Mouse (Mus musculus) liver, embryonic 12.5 days (tissue): ENCODE results near the gene Tsc2. TPM values are rescaled to one million over a fixed set of nuclear protein-coding genes. Genes with fewer than 3 reads are reported as not detected.

Source experiments
- ATAC-seq: fragments of 200-750 bp; cut with Nextera tagmentation; 2 replicates; pipeline ENCODE4 v1.8.0; 2017; ENCODE audit warnings: moderate number of reproducible peaks, mild to moderate bottlenecking, moderate library complexity
- H3K27ac ChIP-seq: fragments of 300-500 bp; sonication (generic); 2 replicates; pipeline ENCODE4 v1.5.1; 2016; ENCODE audit warnings: mild to moderate bottlenecking
- H3K27me3 ChIP-seq: fragments of 300-500 bp; sonication (generic); replicated peaks from 2 replicates; pipeline ENCODE4 v1.6.1; 2016; ENCODE audit warnings: mild to moderate bottlenecking, moderate library complexity
- H3K36me3 ChIP-seq: fragments of 300-500 bp; sonication (generic); 2 replicates; pipeline ENCODE4 v1.6.1; 2016; ENCODE audit warnings: mild to moderate bottlenecking, moderate library complexity
- H3K4me1 ChIP-seq: fragments of 300-500 bp; sonication (generic); 2 replicates; pipeline ENCODE4 v1.6.1; 2016
- H3K4me2 ChIP-seq: fragments of 300-500 bp; sonication (generic); 2 replicates; pipeline ENCODE4 v1.6.1; 2016; ENCODE audit warnings: mild to moderate bottlenecking, moderate library complexity
- H3K4me3 ChIP-seq: fragments of 300-500 bp; sonication (generic); 2 replicates; pipeline ENCODE4 v1.5.1; 2016; ENCODE audit warnings: mild to moderate bottlenecking, moderate library complexity
- H3K9ac ChIP-seq: fragments of 300-500 bp; sonication (generic); 2 replicates; pipeline ENCODE4 v1.6.1; 2016; ENCODE audit warnings: mild to moderate bottlenecking, moderate library complexity
- H3K9me3 ChIP-seq: fragments of 300-500 bp; sonication (generic); replicated peaks from 2 replicates; pipeline ENCODE4 v1.6.1; 2016; ENCODE audit warnings: mild to moderate bottlenecking, moderate library complexity
- WGBS: fragments of 180-500 bp; shearing (Covaris S2); methylation state at CpG from one replicate; pipeline ENCODE4 v1.1.7; 2016; ENCODE audit not compliant: insufficient replicate concordance; 5-methylcytosine and 5-hydroxymethylcytosine counted together
- polyA plus RNA-seq: library from polyadenylated mRNA; unstranded; fragments of >200 nt; fragmentation: Nextera tagmentation; extraction: Ambion mirVana; gene quantifications from 2 replicates; pipeline ENCODE4 v1.2.1, GENCODE M21; 2016

The Tsc2 gene
- polyA plus RNA-seq, 1 experiment from 2014 or later: 30.8 TPM

DNA sequence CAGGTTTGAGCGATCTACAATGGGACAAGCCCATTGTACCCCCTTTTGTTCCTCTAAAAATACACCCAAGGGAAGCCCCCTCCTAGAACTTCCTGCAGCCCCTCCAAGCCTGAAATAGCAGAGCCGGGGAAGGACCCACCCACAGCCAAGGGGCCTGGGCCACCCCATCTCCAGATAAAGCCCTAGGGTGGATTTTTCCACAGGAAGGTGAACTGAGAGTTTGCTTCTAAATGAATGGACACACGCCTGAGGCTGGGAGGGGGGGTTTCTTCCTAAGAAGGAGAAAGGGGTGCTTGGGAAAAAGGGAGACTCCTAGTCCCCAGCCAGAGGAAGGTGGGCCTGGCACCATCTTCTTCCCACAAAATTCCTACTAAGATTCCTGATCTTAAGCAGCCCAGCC is 13.5 kb upstream of the Tsc2 start:
- Histone ChIP-seq H3K9ac (peak overlapping the region; percentile 8; the same call in 1 of the 2 replicates), H3K36me3 (peaks cover 4% of the 10 kb centered on the region; the same call in 1 of the 2 replicates), H3K4me2 (no peak overlapping the region), H3K27ac (peak overlapping the region; percentile 42), H3K4me1 (peaks cover 46% of the 10 kb centered on the region), H3K9me3 (no peaks in the 10 kb centered on the region), H3K27me3 (peaks cover 42% of the 10 kb centered on the region), H3K4me3 (no peak overlapping the region)
- no peak for ATAC-seq
- 41% methylated on average over 3 of the region's 3 CpGs for WGBS

DNA sequence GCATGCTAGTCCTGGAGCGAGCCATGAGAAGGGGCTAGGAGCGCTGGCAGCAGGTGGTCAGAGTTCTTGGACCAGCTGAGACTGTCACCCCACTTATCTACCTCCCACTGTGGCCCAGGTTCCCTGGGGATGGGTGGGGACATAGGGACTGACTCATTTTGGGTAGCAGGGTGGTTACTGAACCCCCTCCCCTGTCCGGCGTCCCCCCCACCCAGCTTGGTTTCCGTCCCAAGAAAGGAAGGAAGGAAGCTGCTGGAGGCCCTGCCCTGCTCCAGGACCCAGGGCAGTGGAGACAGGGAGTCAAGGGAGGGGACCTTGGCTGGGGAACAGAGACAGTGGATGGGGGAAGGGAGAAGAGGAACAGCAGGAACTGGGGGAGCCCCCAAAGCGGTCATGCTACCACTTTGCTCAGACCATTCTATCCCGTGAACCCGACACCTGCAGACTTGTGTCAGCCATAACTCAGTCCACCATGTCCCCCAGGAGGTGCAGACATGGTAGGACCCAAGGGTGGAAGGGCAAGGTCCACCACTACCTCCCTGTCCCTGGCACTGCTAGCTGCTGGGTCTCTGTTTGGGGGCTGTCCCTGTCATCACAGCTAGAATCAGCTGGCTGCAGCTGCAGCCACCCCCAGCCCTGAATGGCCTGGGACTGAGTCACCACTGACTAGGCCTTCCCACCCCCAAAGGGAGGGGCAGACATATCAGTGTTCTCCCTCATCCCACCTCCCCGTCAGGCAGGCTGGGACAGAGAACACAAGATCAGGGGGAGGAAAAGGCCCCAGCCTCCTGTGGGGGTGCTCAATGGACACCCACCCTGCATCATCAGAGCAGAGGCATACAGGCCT is 12.7 kb upstream of the Tsc2 start:
- WGBS: 41% methylated on average over 9 of the region's 9 CpGs
- Histone ChIP-seq H3K36me3 (peaks cover 6% of the 10 kb centered on the region; the same call in 1 of the 2 replicates), H3K27ac (peak overlapping the region; percentile 42), H3K9me3 (no peaks in the 10 kb centered on the region), H3K27me3 (peaks cover 34% of the 10 kb centered on the region), H3K9ac (no peak overlapping the region), H3K4me3 (no peak overlapping the region), H3K4me1 (peaks cover 40% of the 10 kb centered on the region), H3K4me2 (peak overlapping the region; percentile 11; the same call in 1 of the 2 replicates)
- ATAC-seq: peak; percentile 55

DNA sequence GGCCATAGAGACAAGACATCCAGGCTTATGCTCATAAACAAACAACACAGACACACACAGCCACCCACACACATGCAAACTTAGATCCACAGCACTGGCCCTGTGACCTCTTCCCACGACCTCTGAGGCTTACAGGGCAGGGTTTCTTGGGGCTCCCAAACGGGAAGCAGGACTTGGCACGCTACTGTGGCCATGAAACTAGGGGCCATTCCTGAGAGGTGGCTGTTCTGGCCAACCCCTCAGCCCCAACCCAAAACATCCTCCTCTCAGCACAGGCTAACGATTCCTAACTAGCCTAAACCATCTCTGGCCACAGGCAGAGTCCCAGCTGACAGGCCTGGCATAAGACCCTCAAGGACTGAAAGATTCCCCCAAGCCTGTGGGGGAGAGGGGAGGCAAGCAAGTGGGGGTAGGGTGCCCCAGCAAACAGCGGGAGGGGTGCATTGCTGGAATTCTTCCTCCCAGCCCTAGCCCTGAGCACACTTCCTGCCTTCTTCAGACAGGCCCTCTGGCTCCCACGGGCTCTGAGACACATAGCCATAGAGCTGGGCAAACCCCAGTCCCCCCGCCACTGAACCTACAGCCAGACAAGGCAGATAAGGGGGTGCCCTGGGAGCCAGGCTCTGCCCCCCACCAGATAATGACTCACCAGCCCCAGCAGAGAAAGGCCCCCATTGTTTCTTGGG is 11.7 kb upstream of the Tsc2 start:
- 45% methylated on average over 7 of the region's 7 CpGs for WGBS
- ATAC-seq: no peak
- Histone ChIP-seq H3K9ac (no peak overlapping the region), H3K27me3 (peaks cover 24% of the 10 kb centered on the region), H3K4me3 (no peak overlapping the region), H3K4me2 (peak overlapping the region; percentile 11; the same call in 1 of the 2 replicates), H3K9me3 (no peaks in the 10 kb centered on the region), H3K4me1 (peaks cover 32% of the 10 kb centered on the region), H3K36me3 (peaks cover 9% of the 10 kb centered on the region; the same call in 1 of the 2 replicates), H3K27ac (peak overlapping the region; percentile 42)

DNA sequence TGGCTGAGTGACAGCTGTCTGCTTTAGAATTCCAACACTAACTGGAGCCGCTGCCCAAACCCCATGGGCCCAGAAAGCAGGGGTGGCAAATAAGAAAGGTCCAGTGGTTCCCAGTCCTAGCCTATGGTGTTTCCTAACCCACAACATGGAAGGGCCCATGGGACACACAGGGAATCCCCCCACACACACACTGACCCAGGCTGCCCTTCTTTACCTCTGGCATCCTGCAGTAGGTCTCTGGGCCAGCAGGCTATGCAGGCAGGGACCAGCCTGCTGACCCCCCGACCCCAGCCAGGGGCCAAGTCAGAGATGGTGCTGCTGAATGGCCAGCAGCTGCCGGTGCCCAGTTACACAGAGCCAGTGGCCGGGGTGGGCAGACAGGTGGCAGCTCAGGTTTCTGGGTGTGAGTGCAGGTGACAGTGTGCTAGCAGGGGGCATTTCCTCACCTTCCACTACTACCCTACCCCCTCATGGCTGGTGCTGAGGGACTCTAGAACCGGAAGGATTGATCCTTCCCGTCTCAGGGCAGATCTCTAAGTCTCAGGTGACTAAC is 10.4 kb upstream of the Tsc2 start:
- ATAC-seq: no peak

DNA sequence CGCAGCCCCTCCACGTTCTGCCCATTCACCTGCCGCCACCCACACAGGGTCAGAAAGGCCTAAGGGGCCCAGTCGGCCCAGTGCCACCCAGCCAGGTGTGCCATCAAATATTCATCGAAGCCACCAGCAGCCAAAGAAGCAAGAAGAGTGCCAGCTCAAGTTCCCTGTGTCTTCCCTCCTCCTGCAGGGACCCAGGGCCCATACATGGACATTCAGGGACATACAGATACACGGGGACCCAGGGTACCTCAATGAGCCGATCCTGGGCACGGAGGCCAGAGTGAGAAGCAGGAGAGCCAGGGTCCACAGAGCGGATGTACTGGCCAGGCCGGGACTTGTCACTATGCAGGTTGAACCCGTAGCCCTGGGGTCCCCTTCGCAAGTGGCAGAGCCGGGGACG is 9.5 kb upstream of the Tsc2 start:
- H3K4me2 ChIP-seq: no peak overlapping the region
- no peak overlapping the region for H3K4me3 ChIP-seq
- WGBS: 83% methylated on average over 14 of the region's 14 CpGs
- no peak overlapping the region for H3K27ac ChIP-seq
- no peak overlapping the region for H3K9ac ChIP-seq
- H3K4me1 ChIP-seq: peaks cover 34% of the 10 kb centered on the region
- no peak for ATAC-seq
- H3K36me3 ChIP-seq: peaks cover 15% of the 10 kb centered on the region; the same call in 1 of the 2 replicates
- H3K27me3 ChIP-seq: peaks cover 2% of the 10 kb centered on the region
- no peaks in the 10 kb centered on the region for H3K9me3 ChIP-seq

More for the DNA sequence above, 10.4 kb upstream of the Tsc2 start:
- peaks cover 15% of the 10 kb centered on the region; the same call in 1 of the 2 replicates for H3K36me3 ChIP-seq
- no peak overlapping the region for H3K4me2 ChIP-seq
- no peak overlapping the region for H3K9ac ChIP-seq
- 64% methylated on average over 6 of the region's 6 CpGs for WGBS
- H3K4me3 ChIP-seq: no peak overlapping the region
- H3K27me3 ChIP-seq: peaks cover 11% of the 10 kb centered on the region
- H3K27ac ChIP-seq: no peak overlapping the region
- no peaks in the 10 kb centered on the region for H3K9me3 ChIP-seq
- peaks cover 32% of the 10 kb centered on the region for H3K4me1 ChIP-seq

DNA sequence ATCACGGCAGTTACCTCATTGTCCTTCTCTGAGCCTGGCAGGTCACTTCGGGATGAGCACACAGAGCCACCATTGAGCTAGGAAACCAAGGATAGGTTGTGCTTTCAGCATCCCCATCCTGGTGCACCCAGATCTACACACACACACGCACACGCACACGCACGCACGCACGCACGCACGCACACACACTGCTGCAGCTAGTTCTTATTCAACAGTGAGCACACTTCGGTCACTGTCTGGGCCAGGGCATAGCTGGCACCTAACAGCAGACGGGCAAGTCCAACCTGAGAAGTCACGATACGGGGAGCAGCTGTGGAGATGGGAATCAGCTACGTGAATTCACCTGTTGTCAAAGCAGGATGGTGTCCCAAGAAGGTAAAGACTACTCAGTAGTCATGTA is 8.2 kb upstream of the Tsc2 start:
- Histone ChIP-seq H3K4me1 (peaks cover 37% of the 10 kb centered on the region), H3K36me3 (peaks cover 15% of the 10 kb centered on the region; the same call in 1 of the 2 replicates), H3K4me2 (no peak overlapping the region), H3K4me3 (no peak overlapping the region), H3K27ac (no peak overlapping the region), H3K9ac (no peak overlapping the region), H3K9me3 (no peaks in the 10 kb centered on the region), H3K27me3 (no peaks in the 10 kb centered on the region; the same call in 1 of the 2 replicates)
- ATAC-seq: no peak
- 80% methylated on average over 15 of the region's 15 CpGs for WGBS

DNA sequence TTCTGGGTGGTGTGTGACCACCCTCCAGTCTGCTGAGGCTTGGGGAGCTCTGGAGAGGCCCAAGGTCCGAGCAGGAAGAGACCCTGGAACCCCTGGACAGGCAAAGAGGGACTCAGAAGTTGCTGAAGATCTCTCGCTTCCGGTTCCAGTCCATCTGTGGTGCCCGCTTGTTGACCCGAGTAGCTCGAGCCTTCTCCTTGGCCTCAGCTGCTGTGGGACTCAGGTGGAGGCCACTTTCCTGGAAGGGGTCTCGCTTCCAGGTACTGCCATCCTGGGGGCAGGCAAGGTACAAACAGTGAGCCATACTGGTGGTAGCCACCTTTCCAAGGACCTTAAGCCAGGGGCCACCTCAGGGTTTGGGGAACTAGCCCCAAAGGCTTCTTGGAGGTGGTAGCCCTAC is 7.7 kb upstream of the Tsc2 start:
- no peak for ATAC-seq
- Histone ChIP-seq H3K27ac (no peak overlapping the region), H3K9ac (no peak overlapping the region)

DNA sequence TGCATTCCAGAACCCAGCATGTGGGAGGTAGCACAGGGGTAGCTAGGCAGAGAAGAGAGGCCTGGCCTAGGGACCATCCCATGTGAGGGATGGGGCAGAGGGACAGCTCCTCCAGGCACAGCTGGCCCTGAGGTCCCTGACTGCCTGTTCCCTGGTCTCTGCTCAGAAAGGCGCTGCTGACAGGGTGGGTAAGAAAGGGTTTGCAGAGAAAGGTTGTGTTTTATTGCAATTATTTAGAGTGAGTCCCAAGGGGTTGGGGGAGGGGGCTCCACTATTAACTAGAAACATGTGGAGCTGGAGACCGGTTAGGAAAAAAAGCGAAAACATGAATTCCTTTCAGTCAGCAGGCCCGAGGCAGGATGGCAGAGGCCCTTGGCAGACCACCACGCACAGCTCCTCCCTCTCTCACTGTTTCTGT is 7.2 kb upstream of the Tsc2 start:
- Histone ChIP-seq H3K27me3 (no peaks in the 10 kb centered on the region), H3K36me3 (peaks cover 15% of the 10 kb centered on the region; the same call in 1 of the 2 replicates), H3K9me3 (no peaks in the 10 kb centered on the region), H3K4me1 (peaks cover 27% of the 10 kb centered on the region), H3K27ac (no peak overlapping the region), H3K9ac (no peak overlapping the region), H3K4me3 (no peak overlapping the region), H3K4me2 (no peak overlapping the region)
- ATAC-seq: no peak
- WGBS: 80% methylated on average over 5 of the region's 5 CpGs

More for the DNA sequence above, 7.7 kb upstream of the Tsc2 start:
- Histone ChIP-seq H3K36me3 (peaks cover 15% of the 10 kb centered on the region; the same call in 1 of the 2 replicates), H3K27me3 (no peaks in the 10 kb centered on the region; the same call in 1 of the 2 replicates), H3K4me1 (peaks cover 33% of the 10 kb centered on the region), H3K9me3 (no peaks in the 10 kb centered on the region), H3K4me2 (no peak overlapping the region), H3K4me3 (no peak overlapping the region)
- 78% methylated on average over 7 of the region's 7 CpGs for WGBS

DNA sequence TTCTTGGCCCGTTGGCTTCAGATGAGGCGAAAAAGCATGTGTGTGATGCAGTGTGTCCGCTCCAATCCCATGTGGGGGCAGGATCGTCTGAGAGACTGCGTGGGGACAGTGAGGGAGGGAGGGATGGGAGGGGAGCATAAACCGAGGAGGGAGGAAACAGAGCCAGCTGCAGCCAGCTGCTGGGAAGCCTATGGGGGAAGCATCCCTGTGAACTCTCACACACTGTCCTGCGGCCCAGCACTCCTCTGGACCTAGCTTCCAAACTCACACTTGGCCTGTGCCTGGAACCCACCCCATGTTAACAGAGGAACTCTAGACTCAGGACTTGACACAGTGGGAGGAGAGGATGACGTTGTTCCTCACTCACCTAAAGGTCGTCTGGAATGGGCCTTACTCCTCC is 6.4 kb upstream of the Tsc2 start:
- no peak for ATAC-seq
- peaks cover 21% of the 10 kb centered on the region for H3K4me1 ChIP-seq
- H3K9ac ChIP-seq: no peak overlapping the region

DNA sequence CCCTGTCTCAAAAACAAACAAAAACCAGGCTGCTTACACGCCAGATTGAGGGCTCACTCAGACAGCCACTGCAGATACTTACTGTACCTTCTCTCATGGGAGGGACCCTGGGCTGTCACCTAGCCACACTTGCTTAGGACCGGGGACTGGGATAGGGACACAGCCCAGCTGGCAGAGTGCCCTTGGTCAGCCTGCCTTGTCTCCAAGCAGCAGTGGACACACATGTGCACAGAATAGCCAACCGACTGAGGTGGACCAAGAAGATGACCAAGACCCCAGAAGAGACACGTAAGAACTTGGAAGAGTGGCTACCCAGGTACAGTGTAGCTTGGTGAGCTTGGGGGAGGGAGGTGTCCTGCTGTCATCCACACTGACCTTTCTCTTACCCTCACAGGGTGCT is 5.8 kb upstream of the Tsc2 start:
- Histone ChIP-seq H3K9me3 (no peaks in the 10 kb centered on the region), H3K4me3 (no peak overlapping the region), H3K4me2 (no peak overlapping the region), H3K9ac (no peak overlapping the region), H3K36me3 (peaks cover 15% of the 10 kb centered on the region; the same call in 1 of the 2 replicates), H3K4me1 (peaks cover 23% of the 10 kb centered on the region), H3K27ac (no peak overlapping the region), H3K27me3 (no peaks in the 10 kb centered on the region)
- no peak for ATAC-seq
- 82% methylated on average over 4 of the region's 4 CpGs for WGBS

More for the DNA sequence above, 6.4 kb upstream of the Tsc2 start:
- no peaks in the 10 kb centered on the region for H3K9me3 ChIP-seq
- H3K4me3 ChIP-seq: no peak overlapping the region
- 73% methylated on average over 9 of the region's 9 CpGs for WGBS
- no peak overlapping the region for H3K4me2 ChIP-seq
- H3K27me3 ChIP-seq: no peaks in the 10 kb centered on the region
- no peak overlapping the region for H3K27ac ChIP-seq
- H3K36me3 ChIP-seq: peaks cover 15% of the 10 kb centered on the region; the same call in 1 of the 2 replicates

DNA sequence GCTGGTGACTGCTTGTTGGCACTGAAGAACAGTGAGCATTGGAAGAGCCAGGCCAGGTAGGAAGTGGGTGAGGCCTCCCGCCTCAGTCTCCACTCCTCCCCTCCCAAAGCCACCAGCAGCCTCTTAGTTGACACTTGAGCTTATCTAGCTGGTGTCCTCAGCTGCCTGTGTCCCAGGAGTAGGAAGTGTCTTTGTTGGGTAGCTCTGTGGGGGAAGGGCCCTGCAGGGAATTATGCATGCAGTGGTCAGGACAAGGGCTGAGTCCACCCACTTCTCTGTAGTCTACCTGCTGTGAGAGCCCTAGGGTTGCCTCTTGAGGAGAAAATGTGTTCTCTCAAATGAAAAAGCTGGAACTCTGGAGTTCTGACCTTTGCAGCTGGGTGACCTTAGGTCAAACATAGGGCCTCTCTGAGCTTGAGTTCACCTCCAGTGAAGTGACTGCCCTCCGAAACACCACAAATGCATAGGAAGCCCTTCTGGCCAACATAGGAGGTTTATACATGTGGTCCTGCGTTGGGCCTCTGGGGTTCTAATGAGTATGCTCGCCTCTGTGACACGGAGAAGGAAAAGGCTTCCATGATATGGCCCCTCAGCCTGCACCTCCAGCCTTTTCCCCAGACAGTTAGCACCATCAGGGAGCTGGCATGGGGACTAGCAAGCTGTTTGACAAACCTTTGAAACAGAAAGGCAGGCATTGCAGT is 4.5 kb upstream of the Tsc2 start:
- WGBS: 60% methylated on average over 5 of the region's 5 CpGs
- no peak for ATAC-seq
- Histone ChIP-seq H3K9me3 (no peaks in the 10 kb centered on the region), H3K27ac (no peak overlapping the region), H3K9ac (no peak overlapping the region), H3K27me3 (no peaks in the 10 kb centered on the region), H3K4me3 (no peak overlapping the region), H3K36me3 (peaks cover 15% of the 10 kb centered on the region; the same call in 1 of the 2 replicates), H3K4me2 (no peak overlapping the region), H3K4me1 (peaks cover 31% of the 10 kb centered on the region)
